Mouse (Mus musculus) heart, embryonic 15.5 days (tissue): ENCODE results near the gene Slain1. TPM values are rescaled to one million over a fixed set of nuclear protein-coding genes. Genes with fewer than 3 reads are reported as not detected.

Source experiments
- ATAC-seq: fragments of 200-750 bp; cut with Nextera tagmentation; replicated peaks from 2 replicates; pipeline ENCODE4 v1.8.0; 2017; ENCODE audit warnings: low read depth, moderate TSS enrichment; ENCODE audit not compliant: insufficient number of reproducible peaks, insufficient read depth, low FRiP score
- H3K27ac ChIP-seq: fragments of 300-500 bp; sonication (generic); 2 replicates; pipeline ENCODE4 v1.5.1; 2015; ENCODE audit warnings: mild to moderate bottlenecking, inconsistent platforms
- H3K27me3 ChIP-seq: fragments of 300-500 bp; sonication (generic); 2 replicates; pipeline ENCODE4 v1.6.1; 2015; ENCODE audit warnings: inconsistent platforms
- H3K36me3 ChIP-seq: fragments of 300-500 bp; sonication (generic); 2 replicates; pipeline ENCODE4 v1.6.1; 2015; ENCODE audit warnings: mild to moderate bottlenecking, inconsistent platforms
- H3K4me1 ChIP-seq: fragments of 300-500 bp; sonication (generic); replicated peaks from 2 replicates; pipeline ENCODE4 v1.6.1; 2015; ENCODE audit warnings: inconsistent platforms
- H3K4me2 ChIP-seq: fragments of 300-500 bp; sonication (generic); 2 replicates; pipeline ENCODE4 v1.6.1; 2015; ENCODE audit warnings: inconsistent platforms, mild to moderate bottlenecking, moderate library complexity
- H3K4me3 ChIP-seq: fragments of 300-500 bp; sonication (generic); 2 replicates; pipeline ENCODE4 v1.5.1; 2015; ENCODE audit warnings: mild to moderate bottlenecking, inconsistent platforms
- H3K9ac ChIP-seq: fragments of 300-500 bp; sonication (generic); 2 replicates; pipeline ENCODE4 v1.6.1; 2015; ENCODE audit warnings: mild to moderate bottlenecking, inconsistent platforms
- H3K9me3 ChIP-seq: fragments of 300-500 bp; sonication (generic); replicated peaks from 2 replicates; pipeline ENCODE4 v1.6.1; 2016; ENCODE audit warnings: inconsistent platforms
- WGBS: fragments of 180-500 bp; shearing (Covaris S2); methylation state at CpG from one replicate; pipeline ENCODE4 v1.1.7; 2015; ENCODE audit warnings: mixed read lengths; 5-methylcytosine and 5-hydroxymethylcytosine counted together
- polyA plus RNA-seq: library from polyadenylated mRNA; unstranded; fragments of >200 nt; fragmentation: Nextera tagmentation; extraction: Ambion mirVana; gene quantifications from 2 replicates; pipeline ENCODE4 v1.2.1, GENCODE M21; 2015

The Slain1 gene
- 0.39 and 1.0 TPM in 2 replicates for polyA plus RNA-seq

- peaks cover 43% of the 10 kb centered on the region for H3K27me3 ChIP-seq
- H3K4me3 ChIP-seq = peak within 1 kb of the TSS; percentile 82
- H3K9ac ChIP-seq = peak within 1 kb of the TSS; percentile 57
- H3K9me3 ChIP-seq = no peaks in the 10 kb centered on the region
- H3K4me2 ChIP-seq = peak within 1 kb of the TSS; percentile 100
- H3K36me3 ChIP-seq = no peaks in the 10 kb centered on the region
- WGBS = under 1% methylated on average over 31 of the region's 32 CpGs
- H3K27ac ChIP-seq = peak within 1 kb of the TSS; percentile 47; the same call in 1 of the 2 replicates
- peaks cover 14% of the 10 kb centered on the region; the same call in 1 of the 2 replicates for H3K4me1 ChIP-seq
- ATAC-seq = peak; percentile 91
Measured at GRCm38 (mm10) chr14:103649896-103650334, at the start of gene Slain1. Gene Slain1 (plus strand): TSS chr14:103650228.

- Histone ChIP-seq H3K4me1 (no peaks in the 10 kb centered on the region), H3K9ac (no peak overlapping the region), H3K36me3 (no peaks in the 10 kb centered on the region), H3K27me3 (no peaks in the 10 kb centered on the region), H3K9me3 (no peaks in the 10 kb centered on the region), H3K4me3 (no peak overlapping the region), H3K27ac (no peak overlapping the region), H3K4me2 (no peak overlapping the region)
- no peak for ATAC-seq
- WGBS = 75% methylated on average over 8 of the region's 8 CpGs
Measured at GRCm38 (mm10) chr14:103608063-103608462, 42.0 kb upstream of the Slain1 start.

- 86% methylated on average over 6 of the region's 6 CpGs for WGBS
- no peaks in the 10 kb centered on the region for H3K36me3 ChIP-seq
Measured at GRCm38 (mm10) chr14:103613573-103614271, 36.3 kb upstream of the Slain1 start.

GRCm38 (mm10) chr14:103614272-103614587 is 35.8 kb upstream of the Slain1 start:
- ATAC-seq = no peak
- no peak overlapping the region for H3K27ac ChIP-seq
- H3K27me3 ChIP-seq = no peaks in the 10 kb centered on the region
- no peak overlapping the region for H3K9ac ChIP-seq
- H3K4me1 ChIP-seq = no peaks in the 10 kb centered on the region
- H3K9me3 ChIP-seq = no peaks in the 10 kb centered on the region
- H3K4me3 ChIP-seq = no peak overlapping the region
- H3K36me3 ChIP-seq = no peaks in the 10 kb centered on the region
- no peak overlapping the region for H3K4me2 ChIP-seq
- WGBS = 85% methylated on average over 4 of the region's 4 CpGs

More at GRCm38 (mm10) chr14:103613573-103614271, 36.3 kb upstream of the Slain1 start:
- H3K4me1 ChIP-seq = no peaks in the 10 kb centered on the region
- no peak overlapping the region for H3K4me2 ChIP-seq
- H3K4me3 ChIP-seq = no peak overlapping the region
- H3K27me3 ChIP-seq = no peaks in the 10 kb centered on the region
- no peaks in the 10 kb centered on the region for H3K9me3 ChIP-seq
- H3K27ac ChIP-seq = no peak overlapping the region
- no peak overlapping the region for H3K9ac ChIP-seq
- no peak for ATAC-seq

GRCm38 (mm10) chr14:103619756-103620155 is 30.3 kb upstream of the Slain1 start:
- Histone ChIP-seq H3K9me3 (no peaks in the 10 kb centered on the region), H3K27ac (no peak overlapping the region), H3K9ac (no peak overlapping the region), H3K4me3 (no peak overlapping the region), H3K27me3 (no peaks in the 10 kb centered on the region), H3K4me2 (no peak overlapping the region), H3K4me1 (no peaks in the 10 kb centered on the region), H3K36me3 (no peaks in the 10 kb centered on the region)
- WGBS = 81% methylated on average over 4 of the region's 4 CpGs
- no peak for ATAC-seq

- Histone ChIP-seq H3K27me3 (no peaks in the 10 kb centered on the region), H3K27ac (no peak overlapping the region), H3K9me3 (no peaks in the 10 kb centered on the region), H3K36me3 (no peaks in the 10 kb centered on the region), H3K4me1 (no peaks in the 10 kb centered on the region), H3K4me3 (no peak overlapping the region), H3K9ac (no peak overlapping the region), H3K4me2 (no peak overlapping the region)
- no peak for ATAC-seq
- 78% methylated on average over 2 of the region's 2 CpGs for WGBS
Measured at GRCm38 (mm10) chr14:103621207-103621606, 28.8 kb upstream of the Slain1 start.

GRCm38 (mm10) chr14:103626100-103626499 is 23.9 kb upstream of the Slain1 start:
- H3K27me3 ChIP-seq = no peaks in the 10 kb centered on the region
- no peak overlapping the region for H3K27ac ChIP-seq
- H3K4me3 ChIP-seq = no peak overlapping the region
- no peaks in the 10 kb centered on the region for H3K9me3 ChIP-seq
- 76% methylated on average over 6 of the region's 6 CpGs for WGBS
- no peak for ATAC-seq
- no peaks in the 10 kb centered on the region for H3K4me1 ChIP-seq
- no peak overlapping the region for H3K4me2 ChIP-seq
- no peak overlapping the region for H3K9ac ChIP-seq
- no peaks in the 10 kb centered on the region for H3K36me3 ChIP-seq

GRCm38 (mm10) chr14:103629639-103630364 is 20.2 kb upstream of the Slain1 start:
- no peaks in the 10 kb centered on the region for H3K9me3 ChIP-seq
- no peak for ATAC-seq
- H3K27ac ChIP-seq = no peak overlapping the region
- 79% methylated on average over 7 of the region's 7 CpGs for WGBS
- no peaks in the 10 kb centered on the region for H3K36me3 ChIP-seq
- no peak overlapping the region for H3K9ac ChIP-seq
- no peaks in the 10 kb centered on the region for H3K4me1 ChIP-seq
- H3K4me2 ChIP-seq = no peak overlapping the region
- no peaks in the 10 kb centered on the region for H3K27me3 ChIP-seq
- no peak overlapping the region for H3K4me3 ChIP-seq

- Histone ChIP-seq H3K27me3 (no peaks in the 10 kb centered on the region), H3K9me3 (no peaks in the 10 kb centered on the region), H3K4me3 (no peak overlapping the region), H3K36me3 (no peaks in the 10 kb centered on the region), H3K9ac (no peak overlapping the region), H3K4me1 (no peaks in the 10 kb centered on the region), H3K4me2 (no peak overlapping the region), H3K27ac (no peak overlapping the region)
- ATAC-seq = no peak
- WGBS = 76% methylated on average over 8 of the region's 8 CpGs
Measured at GRCm38 (mm10) chr14:103630545-103630944, 19.5 kb upstream of the Slain1 start.

- Histone ChIP-seq H3K4me2 (no peak overlapping the region), H3K4me1 (no peaks in the 10 kb centered on the region), H3K36me3 (no peaks in the 10 kb centered on the region), H3K9ac (no peak overlapping the region), H3K27me3 (peaks cover 6% of the 10 kb centered on the region), H3K9me3 (no peaks in the 10 kb centered on the region), H3K27ac (no peak overlapping the region), H3K4me3 (no peak overlapping the region)
- ATAC-seq = no peak
- 73% methylated on average over 3 of the region's 3 CpGs for WGBS
Measured at GRCm38 (mm10) chr14:103643933-103644332, 6.1 kb upstream of the Slain1 start.

- peaks cover 14% of the 10 kb centered on the region; the same call in 1 of the 2 replicates for H3K4me1 ChIP-seq
- H3K9me3 ChIP-seq = no peaks in the 10 kb centered on the region
- 77% methylated on average over 2 of the region's 2 CpGs for WGBS
- peaks cover 34% of the 10 kb centered on the region for H3K27me3 ChIP-seq
- H3K27ac ChIP-seq = no peak overlapping the region
- no peak for ATAC-seq
- H3K4me3 ChIP-seq = no peak overlapping the region
- H3K9ac ChIP-seq = no peak overlapping the region
- no peak overlapping the region for H3K4me2 ChIP-seq
- H3K36me3 ChIP-seq = no peaks in the 10 kb centered on the region
Measured at GRCm38 (mm10) chr14:103647981-103648380, 2.0 kb upstream of the Slain1 start.
